8 mouse cellular contexts compared by ENCODE assay signal in the genomic region with DNA sequence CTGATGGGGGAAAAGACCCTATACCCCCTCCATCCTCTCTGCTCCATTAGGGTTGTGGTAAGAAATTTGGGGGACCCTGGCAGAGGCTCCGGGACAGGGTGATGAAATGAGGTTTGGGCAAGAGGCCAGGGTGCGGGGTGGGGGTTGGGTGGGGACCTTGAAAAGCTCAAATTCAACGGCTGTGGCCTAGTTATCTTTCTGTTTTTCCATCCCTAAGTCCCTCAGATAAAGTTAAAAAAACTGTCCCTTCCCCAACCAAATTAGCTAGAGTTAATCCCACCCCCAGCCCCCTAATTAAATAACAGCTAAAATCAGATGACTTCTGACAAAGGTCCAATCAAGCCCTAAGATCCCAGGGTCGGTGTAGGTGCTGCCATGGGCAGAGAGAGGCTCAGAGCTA. TPM values are rescaled to one million over a fixed set of nuclear protein-coding genes. Genes with fewer than 3 reads are reported as not detected.
DNase-seq lines count a peak whose midpoint lies in the region; ATAC-seq and TF ChIP-seq lines count a peak whose summit lies in the region.

No protein-coding gene starts in this region.

- H3K27ac ChIP-seq in kidney, embryonic 14.5 days (ENCODE audit: low read depth, low read length), result peak overlapping the region; percentile 8; the same call in 1 of the 2 replicates
- H3K27ac ChIP-seq in embryonic facial prominence, embryonic 13.5 days, result peak overlapping the region; percentile 93; the same call in 1 of the 2 replicates
- H3K27ac ChIP-seq in limb, embryonic 11.5 days (replicated peaks; ENCODE audit: low read depth, low read length), result no peak overlapping the region

- H3K9me3 ChIP-seq in kidney, embryonic 14.5 days (ENCODE audit: control insufficient read depth, low read length), result no peaks in the 10 kb centered on the region
- H3K9me3 ChIP-seq in embryonic facial prominence, embryonic 13.5 days, result no peaks in the 10 kb centered on the region
- H3K9me3 ChIP-seq in limb, embryonic 11.5 days (ENCODE audit: control insufficient read depth, low read length), result no peaks in the 10 kb centered on the region

- peak overlapping the region; percentile 89 for H3K4me2 ChIP-seq in kidney, embryonic 14.5 days (replicated peaks; ENCODE audit: low read depth, low read length)
- H3K4me2 ChIP-seq in embryonic facial prominence, embryonic 13.5 days, result peak overlapping the region; percentile 73
- peak overlapping the region; percentile 62 for H3K4me2 ChIP-seq in limb, embryonic 11.5 days (ENCODE audit: low read depth, severe bottlenecking)
- peak overlapping the region; percentile 92 for H3K4me2 ChIP-seq in myocyte (ENCODE audit: low read depth)

- no peaks in the 10 kb centered on the region for H3K27me3 ChIP-seq in kidney, embryonic 14.5 days (ENCODE audit: control insufficient read depth, insufficient read depth, low read length)
- no peaks in the 10 kb centered on the region for H3K27me3 ChIP-seq in embryonic facial prominence, embryonic 13.5 days
- H3K27me3 ChIP-seq in limb, embryonic 11.5 days (ENCODE audit: control insufficient read depth, insufficient read depth, low read length), result no peaks in the 10 kb centered on the region
- no peaks in the 10 kb centered on the region for H3K27me3 ChIP-seq in myocyte (ENCODE audit: control insufficient read depth, insufficient read depth, insufficient read length)

- peak overlapping the region; percentile 88 for H3K4me3 ChIP-seq in kidney, embryonic 14.5 days (ENCODE audit: low read length)
- peak overlapping the region; percentile 95 for H3K4me3 ChIP-seq in embryonic facial prominence, embryonic 13.5 days
- peak overlapping the region; percentile 82 for H3K4me3 ChIP-seq in limb, embryonic 11.5 days (ENCODE audit: low read depth, low read length)
- peak overlapping the region; percentile 97 for H3K4me3 ChIP-seq in myocyte

- ATAC-seq in kidney, embryonic 14.5 days (ENCODE audit: low FRiP score, low TSS enrichment), result no peak
- ATAC-seq in embryonic facial prominence, embryonic 13.5 days (ENCODE audit: insufficient number of reproducible peaks, insufficient read depth, low FRiP score, low TSS enrichment, low read depth), result no peak
- ATAC-seq in limb, embryonic 11.5 days (ENCODE audit: insufficient number of reproducible peaks, low FRiP score, low TSS enrichment, low read depth), result no peak

- H3ac ChIP-seq in myocyte (ENCODE audit: control insufficient read depth, insufficient read length), result peak overlapping the region; percentile 89

- 51% methylated on average over 4 of the region's 4 CpGs for WGBS in kidney, embryonic 14.5 days
- WGBS in embryonic facial prominence, embryonic 13.5 days, result 49% methylated on average over 4 of the region's 4 CpGs
- WGBS in limb, embryonic 11.5 days, result 44% methylated on average over 4 of the region's 4 CpGs

- peaks cover 65% of the 10 kb centered on the region for H3K79me2 ChIP-seq in myocyte (ENCODE audit: control insufficient read depth, insufficient read depth)

- H3K36me3 ChIP-seq in kidney, embryonic 14.5 days (ENCODE audit: control insufficient read depth, insufficient read depth, low read length), result no peaks in the 10 kb centered on the region
- no peaks in the 10 kb centered on the region for H3K36me3 ChIP-seq in embryonic facial prominence, embryonic 13.5 days
- H3K36me3 ChIP-seq in limb, embryonic 11.5 days (ENCODE audit: control insufficient read depth, insufficient read depth, low read length), result no peaks in the 10 kb centered on the region; the same call in 1 of the 2 replicates
- no peaks in the 10 kb centered on the region for H3K36me3 ChIP-seq in myocyte (ENCODE audit: control insufficient read depth, insufficient read depth)

- H3K4me1 ChIP-seq in kidney, embryonic 14.5 days (ENCODE audit: control insufficient read depth, insufficient read depth, low read length), result peaks cover 24% of the 10 kb centered on the region; the same call in 1 of the 2 replicates
- peaks cover 36% of the 10 kb centered on the region for H3K4me1 ChIP-seq in embryonic facial prominence, embryonic 13.5 days
- H3K4me1 ChIP-seq in limb, embryonic 11.5 days (ENCODE audit: control insufficient read depth, insufficient read depth, low read length), result peaks cover 14% of the 10 kb centered on the region

- DNase-seq in kidney, adult 11 months, result no peak
- no peak for DNase-seq in limb, embryonic 11.5 days (ENCODE audit: low spot score)
- no peak for DNase-seq in spleen, adult 12 weeks (ENCODE audit: low spot score)
- no peak for DNase-seq in layer of hippocampus, adult 8-10 months (ENCODE audit: low spot score in 2 of 2)
- DNase-seq in right cerebral cortex, postnatal 4 days, result no peak

- no peak for TF ChIP-seq POLR2A in myocyte (IDR thresholded peaks at IDR 0.05; ENCODE audit: insufficient read length, low read depth)

- peak overlapping the region; percentile 87; the same call in 1 of the 2 replicates for H3K9ac ChIP-seq in kidney, embryonic 14.5 days (ENCODE audit: low read depth, low read length)
- H3K9ac ChIP-seq in embryonic facial prominence, embryonic 13.5 days, result peak overlapping the region; percentile 97
- H3K9ac ChIP-seq in limb, embryonic 11.5 days (ENCODE audit: low read length), result no peak overlapping the region

TF ChIP-seq in myocyte, 11 proteins besides CTCF, POLR2A, EP300 and RAD21:
- no peak for TF ChIP-seq TCF12 (IDR thresholded peaks at IDR 0.05; ENCODE audit: insufficient read depth, poor library complexity, severe bottlenecking)
- TF ChIP-seq CEBPB (IDR thresholded peaks at IDR 0.05; ENCODE audit: insufficient read depth, poor library complexity, severe bottlenecking), result 0 out of 2 replicates have a peak, but pooled peaks have one; percentile 7

RNA-seq across cellular contexts. Expression of a gene that starts 1.8 kb away (rescaled TPM):
- polyA plus RNA-seq in kidney, embryonic 14.5 days (2014; fragmentation: Nextera tagmentation; extraction: Ambion mirVana), result 19.6 and 37.4 TPM in 2 replicates
- 41.2 and 41.5 TPM in 2 replicates for polyA plus RNA-seq in embryonic facial prominence, embryonic 13.5 days (2015; fragmentation: Nextera tagmentation; extraction: Ambion mirVana)
- polyA plus RNA-seq in limb, embryonic 11.5 days (2014; fragmentation: Nextera tagmentation; extraction: Ambion mirVana), result 28.6 and 31.7 TPM in 2 replicates
- polyA plus RNA-seq in myocyte (2012; fragmentation: generic; extraction: Trizol), result 162 TPM
- total RNA-seq in layer of hippocampus, adult 8-10 months (2022), result 1 to 10 TPM; 1.8 to 4.8 (median 2.9) TPM

RNA-seq across cellular contexts. Expression of a gene that starts 24.9 kb away (rescaled TPM):
- polyA plus RNA-seq in kidney, embryonic 14.5 days (2014; fragmentation: Nextera tagmentation; extraction: Ambion mirVana), result 12.3 and 18.2 TPM in 2 replicates
- polyA plus RNA-seq in embryonic facial prominence, embryonic 13.5 days (2015; fragmentation: Nextera tagmentation; extraction: Ambion mirVana), result 10.9 and 12.2 TPM in 2 replicates
- 19.2 and 22.9 TPM in 2 replicates for polyA plus RNA-seq in limb, embryonic 11.5 days (2014; fragmentation: Nextera tagmentation; extraction: Ambion mirVana)
- 35.6 TPM for polyA plus RNA-seq in myocyte (2012; fragmentation: generic; extraction: Trizol)
- total RNA-seq in layer of hippocampus, adult 8-10 months (2022), result 10 to 100 TPM; 37.9 to 55.5 (median 47.0) TPM

RNA-seq across cellular contexts. Expression of a gene that starts 54.3 kb away (rescaled TPM):
- polyA plus RNA-seq in kidney, embryonic 14.5 days (2014; fragmentation: Nextera tagmentation; extraction: Ambion mirVana), result 0.47 and 0.69 TPM in 2 replicates
- polyA plus RNA-seq in embryonic facial prominence, embryonic 13.5 days (2015; fragmentation: Nextera tagmentation; extraction: Ambion mirVana), result 0.54 and 0.62 TPM in 2 replicates
- 0.31 TPM in 1 of 2 replicates, not detected in the other for polyA plus RNA-seq in limb, embryonic 11.5 days (2014; fragmentation: Nextera tagmentation; extraction: Ambion mirVana)
- 0.05 TPM for polyA plus RNA-seq in myocyte (2012; fragmentation: generic; extraction: Trizol)
- 1 to 10 TPM in 2 of 4 experiments, under 1 TPM in 2; 0.35 to 9.3 (median 4.4) TPM for total RNA-seq in layer of hippocampus, adult 8-10 months (2022)
